Mouse (Mus musculus) c-Kit-positive CD71-positive TER-119-negative erythroid progenitor cells, embryonic 14.5 days (primary cell): ENCODE results near the gene Stoml2.
"Not testable (repeated sequence)": the region's sequence is repeated elsewhere in the genome, so short reads cannot be mapped to it uniquely, and the experiment has no call there.

ENCODE experiments used
- DNase-seq: peaks from one replicate; pipeline ENCODE4 v3.0.0-alpha.2; 2013; ENCODE audit warnings: low read depth

The Stoml2 gene

DNA sequence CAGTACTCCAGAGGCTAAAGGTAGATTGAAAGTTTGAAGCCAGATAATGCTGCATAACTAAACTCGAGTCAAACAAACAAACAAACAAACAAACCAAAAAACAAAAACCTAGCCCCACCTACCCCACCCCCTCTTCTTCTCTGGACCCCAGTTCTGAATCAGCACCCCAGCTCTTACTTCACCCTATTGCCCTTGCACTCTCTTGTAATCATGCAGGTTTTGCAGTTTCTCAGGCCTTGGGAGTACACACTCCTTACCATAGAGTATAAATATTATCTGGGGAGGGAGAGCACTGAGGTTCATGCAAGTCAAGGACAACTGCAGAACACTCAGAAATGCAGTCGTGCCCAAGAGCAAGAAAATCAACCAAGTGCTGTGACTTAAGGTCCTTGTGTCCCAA is 30.2 kb downstream of the Stoml2 start:
- no peak for DNase-seq

DNA sequence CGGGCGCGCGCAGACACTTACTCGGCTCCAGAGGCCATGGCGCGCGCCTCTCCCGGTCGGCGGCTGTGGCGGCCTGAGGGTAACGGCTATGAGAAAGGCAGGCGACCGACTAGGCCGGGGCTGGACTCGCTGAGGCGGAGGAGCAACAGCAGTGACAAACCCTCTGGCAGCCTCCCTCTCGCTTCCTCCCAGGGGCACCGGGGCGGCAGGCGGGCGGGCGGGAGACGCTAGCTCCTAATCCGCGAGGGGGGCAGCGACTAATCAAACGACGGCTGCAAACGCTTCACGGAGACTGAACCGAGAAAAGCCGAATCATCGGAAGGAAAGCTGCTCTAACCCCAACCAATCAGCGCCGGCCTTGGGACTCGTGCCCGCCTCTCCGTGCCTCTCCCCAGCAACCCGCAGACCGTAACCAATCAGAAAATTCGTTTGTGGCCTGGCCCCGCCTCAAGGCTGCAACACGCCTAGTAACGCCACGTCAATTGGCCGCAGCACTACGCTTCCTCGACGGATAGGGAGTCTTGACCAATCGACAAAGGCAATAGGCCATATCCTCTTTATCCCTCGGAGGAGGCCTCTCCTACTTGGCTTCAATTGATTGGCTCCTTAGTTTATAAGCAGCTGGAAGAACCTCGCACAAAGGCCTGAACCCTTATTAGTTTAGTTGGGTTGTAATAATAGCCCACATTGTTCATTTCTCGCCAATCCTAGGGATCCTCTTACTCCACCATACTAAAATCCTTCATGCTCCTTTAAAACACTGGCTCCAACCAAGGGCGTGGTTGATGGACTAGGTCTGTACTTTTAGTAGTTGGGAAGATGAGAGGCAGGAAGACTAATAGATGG is 31.1 kb downstream of the Stoml2 start, which contains the start of gene Vcp:
Gene Vcp (minus strand): TSS at position 367 of the 846 bp plus-strand sequence.
- DNase-seq: peak; percentile 97

DNA sequence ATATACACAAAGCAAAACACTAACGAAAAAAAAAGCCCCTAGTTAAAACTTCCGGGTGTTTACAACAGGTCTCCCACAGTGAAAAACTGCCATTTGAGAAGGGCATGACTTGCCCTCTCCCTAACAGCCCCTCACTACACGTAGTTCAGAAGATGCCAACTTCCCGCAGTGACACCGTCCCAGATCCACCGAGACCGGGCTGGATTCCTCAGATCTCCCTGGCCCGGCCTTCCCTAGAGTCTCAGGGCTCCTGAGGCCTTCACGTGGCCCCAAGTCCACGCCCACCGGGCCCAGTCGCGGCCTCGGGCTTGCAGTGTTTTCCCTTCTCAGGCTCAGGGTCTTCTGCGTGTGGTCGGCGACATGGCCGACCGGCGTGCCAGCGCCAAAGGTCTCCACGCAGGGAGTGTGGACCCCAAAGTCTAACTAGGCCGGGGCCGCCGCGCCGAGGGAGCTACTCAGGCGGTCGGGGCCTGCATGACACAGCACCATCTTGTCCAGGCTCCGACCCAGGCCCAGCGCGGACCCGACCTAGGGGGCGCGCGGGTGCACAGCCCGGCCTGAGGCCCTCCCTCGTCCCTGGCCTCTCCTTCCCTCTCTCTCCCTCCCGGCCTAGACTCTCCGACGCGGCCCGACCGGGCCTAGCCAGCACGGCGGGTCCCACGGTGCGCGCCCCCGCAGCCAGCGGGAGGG is 31.9 kb downstream of the Stoml2 start:
- DNase-seq: peak; percentile 68

DNA sequence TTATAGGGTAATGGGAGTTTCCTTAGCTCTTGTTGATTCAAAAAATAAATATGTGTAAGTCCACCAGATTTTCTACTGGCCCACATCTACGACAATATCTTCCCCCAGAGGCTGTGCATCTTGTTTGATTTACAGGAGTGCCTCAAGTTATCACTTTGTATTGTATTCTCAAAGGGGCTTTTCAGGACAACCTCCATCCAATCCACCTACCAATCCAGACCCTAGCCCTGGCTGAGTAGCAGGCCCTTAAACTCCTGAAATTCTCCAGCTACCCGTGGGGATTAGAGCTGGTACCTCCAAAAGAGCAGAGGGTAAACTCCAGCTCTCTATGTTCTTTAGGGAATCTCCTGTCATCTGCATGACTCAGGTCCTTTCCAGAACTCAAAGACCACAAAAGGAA is 33.5 kb downstream of the Stoml2 start:
- no peak for DNase-seq

DNA sequence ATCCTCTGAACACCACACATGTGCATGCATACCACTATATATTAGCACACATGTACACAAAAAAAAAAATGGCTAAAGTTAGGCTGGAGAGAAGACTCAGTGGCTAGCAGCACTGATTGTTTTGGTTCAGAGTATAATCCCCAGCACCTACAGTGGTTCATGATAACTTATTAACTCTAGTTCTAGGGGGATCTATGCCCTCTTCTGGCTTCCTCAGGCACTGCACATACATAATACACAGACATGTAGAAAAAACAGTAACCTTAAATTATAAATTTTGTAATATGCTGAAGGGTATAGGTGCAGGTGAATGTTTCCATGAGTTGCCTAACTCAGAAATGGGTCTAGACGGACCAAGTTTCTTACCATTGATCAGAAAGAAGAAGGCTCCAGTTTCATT is 43.2 kb downstream of the Stoml2 start:
- no peak for DNase-seq

DNA sequence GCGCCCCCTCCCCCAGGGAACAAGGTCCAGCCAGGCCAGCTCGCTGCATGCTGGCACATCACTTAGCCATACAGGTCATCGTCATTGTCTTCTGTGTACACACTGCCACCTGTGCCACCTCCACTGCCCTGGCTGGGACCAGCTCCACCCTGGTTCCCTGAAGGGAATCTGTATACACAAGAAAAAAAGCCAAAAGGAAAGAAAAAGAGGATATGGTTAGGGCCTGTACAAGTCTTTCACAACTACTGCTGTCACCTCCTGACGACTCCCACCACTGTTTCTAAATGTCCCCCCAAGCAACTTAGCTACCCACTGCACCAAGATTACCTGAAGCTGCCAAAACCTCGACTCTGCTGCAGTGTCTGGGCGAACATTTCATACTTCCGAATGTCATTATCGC is 51.0 kb downstream of the Stoml2 start:
- DNase-seq: not testable (repeated sequence)

DNA sequence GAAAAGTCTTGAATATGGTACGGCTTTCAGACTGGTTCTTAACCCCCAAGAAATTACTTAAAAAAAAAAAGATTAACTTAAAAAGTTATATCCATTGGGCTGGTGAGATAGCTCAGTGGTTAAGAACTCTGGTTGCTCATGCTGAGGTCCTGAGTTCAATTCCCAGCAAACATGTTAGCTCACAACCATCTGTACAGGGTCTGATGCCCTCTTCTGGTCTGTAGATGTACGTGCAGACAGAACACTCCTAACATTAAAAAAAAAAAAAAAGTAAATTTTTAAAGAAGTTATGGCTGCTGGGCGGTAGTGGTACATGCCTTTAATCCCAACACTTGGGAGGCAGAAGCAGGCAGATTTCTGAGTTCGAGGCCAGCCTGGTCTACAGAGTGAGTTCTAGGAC is 53.4 kb downstream of the Stoml2 start:
- DNase-seq: no peak
